Mouse (Mus musculus) midbrain, embryonic 12.5 days (tissue): ENCODE data around the gene Zdhhc4. TPM values are rescaled to one million over a fixed set of nuclear protein-coding genes. Genes with fewer than 3 reads are reported as not detected.

Source experiments
- ATAC-seq: fragments of 200-750 bp; cut with Nextera tagmentation; 2 replicates; pipeline ENCODE4 v1.8.0; 2017; ENCODE audit warnings: low read depth, moderate TSS enrichment, moderate library complexity; ENCODE audit not compliant: low FRiP score
- H3K27ac ChIP-seq: fragments of 300-500 bp; sonication (generic); replicated peaks from 2 replicates; pipeline ENCODE4 v1.5.1; 2016; ENCODE audit warnings: mild to moderate bottlenecking
- H3K27me3 ChIP-seq: fragments of 300-500 bp; sonication (generic); 2 replicates; pipeline ENCODE4 v1.6.1; 2016; ENCODE audit warnings: mild to moderate bottlenecking
- H3K36me3 ChIP-seq: fragments of 300-500 bp; sonication (generic); 2 replicates; pipeline ENCODE4 v1.6.1; 2016
- H3K4me1 ChIP-seq: fragments of 300-500 bp; sonication (generic); 2 replicates; pipeline ENCODE4 v1.6.1; 2016
- H3K4me2 ChIP-seq: fragments of 300-500 bp; sonication (generic); replicated peaks from 2 replicates; pipeline ENCODE4 v1.6.1; 2016; ENCODE audit warnings: mild to moderate bottlenecking, moderate library complexity
- H3K4me3 ChIP-seq: fragments of 300-500 bp; sonication (generic); 2 replicates; pipeline ENCODE4 v1.5.1; 2016; ENCODE audit warnings: mild to moderate bottlenecking
- H3K9ac ChIP-seq: fragments of 300-500 bp; sonication (generic); replicated peaks from 2 replicates; pipeline ENCODE4 v1.6.1; 2016; ENCODE audit warnings: mild to moderate bottlenecking, moderate library complexity
- H3K9me3 ChIP-seq: fragments of 300-500 bp; sonication (generic); 2 replicates; pipeline ENCODE4 v1.6.1; 2016; ENCODE audit warnings: mild to moderate bottlenecking
- WGBS: fragments of 180-500 bp; shearing (Covaris S2); methylation state at CpG from one replicate; pipeline ENCODE4 v1.1.7; 2016; 5-methylcytosine and 5-hydroxymethylcytosine counted together
- polyA plus RNA-seq: library from polyadenylated mRNA; unstranded; fragments of >200 nt; fragmentation: Nextera tagmentation; extraction: Ambion mirVana; gene quantifications from 2 replicates; pipeline ENCODE4 v1.2.1, GENCODE M21; 2016

Gene Zdhhc4
- 77.9 and 83.9 TPM in 2 replicates for polyA plus RNA-seq

GRCm38 (mm10) chr5:143328690-143329495, at the start of gene Zdhhc4:
TSS of gene Zdhhc4 (minus strand) at chr5:143329256.
- no peaks in the 10 kb centered on the region for H3K27me3 ChIP-seq
- H3K4me1 ChIP-seq, result peaks cover 20% of the 10 kb centered on the region
- peak within 1 kb of the TSS; percentile 93 for H3K9ac ChIP-seq
- peak within 1 kb of the TSS; percentile 94 for H3K4me3 ChIP-seq
- WGBS, result under 1% methylated on average over 56 of the region's 57 CpGs
- H3K27ac ChIP-seq, result peak within 1 kb of the TSS; percentile 76
- ATAC-seq, result peak; percentile 78
- peak within 1 kb of the TSS; percentile 95 for H3K4me2 ChIP-seq
- H3K36me3 ChIP-seq, result peaks cover 27% of the 10 kb centered on the region
- no peaks in the 10 kb centered on the region for H3K9me3 ChIP-seq

DNA sequence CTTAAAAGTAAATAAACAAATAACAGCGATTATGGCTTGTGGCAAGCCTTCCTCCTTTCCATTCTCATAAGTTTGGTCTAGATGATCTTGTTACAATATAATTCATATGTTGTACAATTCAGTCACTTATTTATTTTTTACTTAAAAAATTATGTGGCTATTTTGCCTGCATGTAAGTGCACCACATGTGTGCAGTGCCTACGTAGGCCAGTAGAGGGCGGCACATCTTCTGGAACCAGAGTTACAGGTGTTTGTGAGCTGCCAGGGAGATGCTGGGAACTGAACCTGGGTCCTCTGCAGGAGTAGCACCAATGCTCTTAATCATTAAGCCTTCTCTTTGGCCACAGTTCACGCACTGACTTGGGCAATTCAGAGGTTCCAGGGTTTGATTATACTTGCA, 47.1 kb upstream of the Zdhhc4 start:
- Histone ChIP-seq H3K4me2 (no peak overlapping the region), H3K27me3 (peaks cover 46% of the 10 kb centered on the region), H3K9me3 (0 out of 2 replicates have a peak, but pooled peaks cover 3% of the 10 kb centered on the region), H3K27ac (no peak overlapping the region), H3K4me1 (0 out of 2 replicates have a peak, but pooled peaks cover 2% of the 10 kb centered on the region), H3K9ac (no peak overlapping the region), H3K4me3 (no peak overlapping the region), H3K36me3 (no peaks in the 10 kb centered on the region)
- no peak for ATAC-seq
- WGBS, result 84% methylated on average over 4 of the region's 4 CpGs

DNA sequence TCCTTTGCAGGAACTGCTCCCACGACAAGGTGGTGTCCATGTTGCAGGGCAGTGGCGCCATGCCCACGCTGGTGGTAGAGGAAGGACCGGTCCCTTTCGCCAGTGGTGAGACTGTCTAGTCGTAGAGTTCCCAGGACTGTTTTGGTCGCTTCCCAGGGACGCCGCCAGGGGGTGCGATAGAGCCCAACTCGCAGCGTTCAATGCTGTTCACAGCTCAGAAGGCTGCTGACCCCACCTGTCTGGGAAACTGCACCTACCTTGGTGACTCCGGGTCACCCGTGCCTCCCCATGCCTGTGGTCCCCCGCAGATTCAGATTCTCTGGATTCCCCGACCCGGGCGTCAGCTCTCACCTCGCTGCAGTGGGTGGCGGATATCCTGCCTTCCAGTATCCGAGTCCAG, 46.2 kb upstream of the Zdhhc4 start:
- 8% methylated on average over 21 of the region's 21 CpGs for WGBS
- Histone ChIP-seq H3K9ac (no peak overlapping the region), H3K4me2 (peak overlapping the region; percentile 37), H3K36me3 (no peaks in the 10 kb centered on the region), H3K9me3 (0 out of 2 replicates have a peak, but pooled peaks cover 3% of the 10 kb centered on the region), H3K27me3 (peaks cover 55% of the 10 kb centered on the region), H3K4me3 (no peak overlapping the region), H3K4me1 (0 out of 2 replicates have a peak, but pooled peaks cover 2% of the 10 kb centered on the region), H3K27ac (no peak overlapping the region)
- no peak for ATAC-seq

GRCm38 (mm10) chr5:143372818-143373217, 43.8 kb upstream of the Zdhhc4 start:
- H3K9me3 ChIP-seq, result 0 out of 2 replicates have a peak, but pooled peaks cover 3% of the 10 kb centered on the region
- peaks cover 9% of the 10 kb centered on the region; the same call in 1 of the 2 replicates for H3K4me1 ChIP-seq
- H3K27ac ChIP-seq, result no peak overlapping the region
- ATAC-seq, result no peak
- H3K9ac ChIP-seq, result no peak overlapping the region; the same call in 1 of the 2 replicates
- H3K4me2 ChIP-seq, result peak overlapping the region; percentile 42
- WGBS, result 2% methylated on average over 35 of the region's 35 CpGs
- H3K36me3 ChIP-seq, result no peaks in the 10 kb centered on the region
- H3K27me3 ChIP-seq, result peaks cover 79% of the 10 kb centered on the region
- peak overlapping the region; percentile 23 for H3K4me3 ChIP-seq

DNA sequence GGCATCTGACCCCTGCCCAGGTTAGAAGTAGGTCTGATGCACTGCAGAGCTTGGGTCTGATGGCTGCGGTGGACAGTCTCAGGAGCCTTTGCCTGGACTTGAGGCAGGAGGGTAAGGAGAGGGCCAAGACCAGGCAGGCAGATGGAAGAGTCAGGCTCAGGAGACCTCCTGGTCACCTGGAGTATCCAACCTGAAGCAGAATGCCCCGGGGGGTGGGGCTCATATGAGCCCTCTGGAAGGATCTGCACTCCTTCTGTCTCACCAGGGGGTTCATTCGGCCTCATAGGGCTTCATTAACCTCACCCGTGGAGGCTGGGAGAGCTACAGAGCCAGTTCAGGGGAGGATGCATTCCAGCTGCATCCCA, 42.1 kb upstream of the Zdhhc4 start:
- WGBS, result 43% methylated on average over 4 of the region's 4 CpGs
- Histone ChIP-seq H3K9ac (no peak overlapping the region), H3K27me3 (peaks cover 89% of the 10 kb centered on the region), H3K27ac (no peak overlapping the region), H3K9me3 (no peaks in the 10 kb centered on the region), H3K4me3 (no peak overlapping the region), H3K4me1 (peaks cover 9% of the 10 kb centered on the region; the same call in 1 of the 2 replicates), H3K36me3 (no peaks in the 10 kb centered on the region), H3K4me2 (no peak overlapping the region)
- no peak for ATAC-seq

GRCm38 (mm10) chr5:143370416-143371145, 41.5 kb upstream of the Zdhhc4 start:
- Histone ChIP-seq H3K36me3 (no peaks in the 10 kb centered on the region), H3K4me2 (peak overlapping the region; percentile 48), H3K4me3 (peak overlapping the region; percentile 25), H3K27ac (no peak overlapping the region), H3K27me3 (peaks cover 93% of the 10 kb centered on the region), H3K9me3 (no peaks in the 10 kb centered on the region), H3K4me1 (peaks cover 9% of the 10 kb centered on the region; the same call in 1 of the 2 replicates), H3K9ac (no peak overlapping the region)
- no peak for ATAC-seq
- 27% methylated on average over 17 of the region's 17 CpGs for WGBS

DNA sequence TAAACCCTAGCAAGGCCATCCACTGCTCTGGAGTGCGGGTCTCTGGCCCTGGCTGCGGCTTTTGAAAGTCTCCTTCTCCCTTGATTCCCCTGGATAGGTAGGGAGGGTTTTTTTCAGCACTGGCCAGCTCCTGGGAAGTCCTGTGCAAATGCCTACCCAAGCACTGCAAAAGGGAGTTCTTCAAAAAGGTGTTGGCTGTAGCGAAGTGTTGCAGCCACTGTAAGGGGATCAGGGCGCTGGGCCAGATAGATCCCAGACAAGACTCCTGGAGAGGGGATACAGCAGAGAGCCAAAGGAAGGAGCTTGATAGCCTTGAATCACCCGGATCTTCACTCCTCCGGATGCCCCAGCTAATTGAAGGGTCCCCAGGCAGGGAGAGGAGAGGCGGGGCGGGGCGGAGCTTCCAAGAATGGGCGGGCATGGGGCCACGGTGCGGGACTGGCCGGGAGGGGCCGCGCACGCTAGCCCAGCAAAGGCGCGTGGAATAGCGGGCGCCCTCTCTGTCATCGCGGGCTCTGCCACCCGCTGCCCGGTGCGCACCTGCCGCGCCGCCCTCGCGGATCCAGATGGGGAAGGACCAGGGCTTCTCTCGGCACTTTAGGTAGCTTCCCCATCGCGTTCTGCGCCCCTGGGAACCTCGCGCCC, 40.7 kb upstream of the Zdhhc4 start:
- Histone ChIP-seq H3K27ac (no peak overlapping the region), H3K36me3 (no peaks in the 10 kb centered on the region), H3K4me3 (peak overlapping the region; percentile 25), H3K27me3 (peaks cover 93% of the 10 kb centered on the region), H3K9ac (no peak overlapping the region), H3K4me1 (peaks cover 10% of the 10 kb centered on the region), H3K9me3 (no peaks in the 10 kb centered on the region), H3K4me2 (peak overlapping the region; percentile 48)
- WGBS, result 2% methylated on average over 33 of the region's 36 CpGs
- no peak for ATAC-seq

DNA sequence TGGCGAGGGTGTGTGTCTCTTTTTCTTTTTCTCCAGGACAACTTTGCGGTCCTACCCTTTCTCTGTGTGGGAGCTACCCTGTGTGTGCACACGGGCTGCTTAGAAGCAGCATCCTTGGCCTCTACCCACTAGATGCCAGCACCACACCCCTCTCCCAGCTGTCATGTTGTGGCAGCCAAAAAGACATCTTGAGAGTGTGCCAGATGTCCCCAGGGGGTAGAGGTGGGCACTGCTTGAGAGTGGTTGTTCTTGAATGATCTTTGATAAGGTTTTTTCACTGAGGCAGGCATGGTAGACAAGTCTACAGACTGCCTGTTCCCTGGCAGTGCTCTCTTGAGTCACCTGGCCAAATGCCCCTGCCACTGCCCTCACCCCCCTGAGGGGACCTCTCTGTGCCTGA, 38.9 kb upstream of the Zdhhc4 start:
- peaks cover 23% of the 10 kb centered on the region for H3K4me1 ChIP-seq
- peaks cover 87% of the 10 kb centered on the region for H3K27me3 ChIP-seq
- H3K4me2 ChIP-seq, result no peak overlapping the region
- no peak for ATAC-seq
- H3K4me3 ChIP-seq, result no peak overlapping the region
- 77% methylated on average over 3 of the region's 3 CpGs for WGBS
- no peaks in the 10 kb centered on the region for H3K9me3 ChIP-seq
- no peaks in the 10 kb centered on the region for H3K36me3 ChIP-seq
- no peak overlapping the region for H3K9ac ChIP-seq
- no peak overlapping the region for H3K27ac ChIP-seq

DNA sequence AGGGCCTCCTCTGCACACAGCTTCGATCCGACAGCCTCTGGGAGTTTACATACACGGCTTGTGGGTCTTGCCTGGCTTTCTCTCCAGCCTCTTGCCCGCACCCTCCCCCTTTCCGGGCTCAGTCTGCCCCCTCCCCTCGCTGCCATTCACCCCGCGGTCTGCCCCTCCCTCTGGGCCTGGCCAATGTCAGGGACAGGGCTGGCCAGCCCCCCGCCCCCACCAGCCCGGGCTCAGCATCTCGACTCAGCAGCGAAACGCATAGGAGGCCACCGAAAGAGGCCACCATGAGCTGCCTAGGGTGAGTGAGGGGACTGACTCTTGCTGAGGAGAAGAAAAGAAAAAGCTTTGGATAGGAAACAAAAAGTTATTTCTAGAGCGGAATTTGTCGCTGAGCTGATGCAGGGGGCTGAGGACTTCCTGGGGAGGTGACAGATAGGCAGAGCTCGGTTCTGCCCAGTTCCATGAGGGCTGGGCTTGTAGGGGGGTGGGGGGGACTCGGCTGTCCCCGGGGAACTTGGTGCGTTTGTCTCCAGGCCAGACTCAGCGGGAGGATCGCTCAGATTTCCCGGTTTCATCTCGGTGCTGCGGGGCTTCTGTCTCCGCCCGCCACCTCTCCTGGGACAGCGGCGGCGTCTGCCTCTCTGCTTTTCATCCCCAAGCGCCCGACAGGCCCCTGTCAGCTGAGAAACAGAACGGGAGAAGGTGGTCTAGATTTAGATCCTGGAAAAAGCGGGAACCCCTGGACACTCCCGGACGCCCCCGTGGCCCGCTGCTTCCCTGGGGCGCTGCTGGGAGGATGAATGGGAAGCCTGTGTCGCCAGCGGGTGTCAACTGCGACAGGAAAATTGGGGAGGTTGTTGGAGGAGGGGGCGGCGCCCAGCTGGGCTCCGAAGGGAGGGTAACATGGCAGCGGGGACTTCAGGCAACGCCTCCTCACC, 34.9 kb upstream of the Zdhhc4 start:
- peak overlapping the region; percentile 95 for H3K4me2 ChIP-seq
- 0 out of 2 replicates have a peak overlapping the region, but pooled peaks have one; percentile 3 for H3K27ac ChIP-seq
- under 1% methylated on average over 47 of the region's 47 CpGs for WGBS
- H3K36me3 ChIP-seq, result no peaks in the 10 kb centered on the region
- peak overlapping the region; percentile 60 for H3K9ac ChIP-seq
- peak; percentile 80 for ATAC-seq
- H3K9me3 ChIP-seq, result no peaks in the 10 kb centered on the region
- peak overlapping the region; percentile 52 for H3K4me3 ChIP-seq
- peaks cover 63% of the 10 kb centered on the region for H3K27me3 ChIP-seq
- peaks cover 18% of the 10 kb centered on the region for H3K4me1 ChIP-seq

- no peak for ATAC-seq
- Histone ChIP-seq H3K9me3 (no peaks in the 10 kb centered on the region), H3K27ac (no peak overlapping the region), H3K27me3 (peaks cover 68% of the 10 kb centered on the region), H3K9ac (no peak overlapping the region), H3K4me3 (no peak overlapping the region), H3K36me3 (no peaks in the 10 kb centered on the region), H3K4me2 (no peak overlapping the region), H3K4me1 (peaks cover 30% of the 10 kb centered on the region)
- 71% methylated on average over 7 of the region's 7 CpGs for WGBS
These were observed 32.4 kb upstream of the Zdhhc4 start for GRCm38 (mm10) chr5:143361428-143361827.

DNA sequence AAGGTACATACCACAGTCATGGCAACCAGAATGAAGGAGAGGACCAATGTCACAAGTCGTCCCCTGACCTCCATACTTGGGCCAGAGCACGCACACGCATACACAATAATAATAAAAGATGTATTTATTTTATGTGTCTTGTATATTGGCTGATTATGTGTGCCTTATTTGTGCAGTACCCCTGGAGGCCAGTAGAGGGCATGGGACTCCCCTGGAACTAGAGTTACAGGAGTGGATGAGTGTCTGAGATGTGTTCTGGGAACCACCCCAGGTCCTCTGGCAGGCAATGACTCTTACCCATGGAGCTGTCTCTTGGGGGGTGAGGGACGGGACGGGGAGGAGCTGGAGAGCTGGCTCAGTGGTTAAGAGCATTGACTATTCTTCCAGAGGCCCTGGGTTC, 30.9 kb upstream of the Zdhhc4 start:
- 65% methylated on average over 5 of the region's 5 CpGs for WGBS
- no peak for ATAC-seq
- Histone ChIP-seq H3K9ac (no peak overlapping the region), H3K9me3 (no peaks in the 10 kb centered on the region), H3K36me3 (no peaks in the 10 kb centered on the region), H3K4me3 (no peak overlapping the region), H3K4me1 (peaks cover 30% of the 10 kb centered on the region), H3K27me3 (peaks cover 54% of the 10 kb centered on the region), H3K27ac (no peak overlapping the region), H3K4me2 (no peak overlapping the region)
